27 mouse cellular contexts compared by ENCODE assay signal in the genomic region with DNA sequence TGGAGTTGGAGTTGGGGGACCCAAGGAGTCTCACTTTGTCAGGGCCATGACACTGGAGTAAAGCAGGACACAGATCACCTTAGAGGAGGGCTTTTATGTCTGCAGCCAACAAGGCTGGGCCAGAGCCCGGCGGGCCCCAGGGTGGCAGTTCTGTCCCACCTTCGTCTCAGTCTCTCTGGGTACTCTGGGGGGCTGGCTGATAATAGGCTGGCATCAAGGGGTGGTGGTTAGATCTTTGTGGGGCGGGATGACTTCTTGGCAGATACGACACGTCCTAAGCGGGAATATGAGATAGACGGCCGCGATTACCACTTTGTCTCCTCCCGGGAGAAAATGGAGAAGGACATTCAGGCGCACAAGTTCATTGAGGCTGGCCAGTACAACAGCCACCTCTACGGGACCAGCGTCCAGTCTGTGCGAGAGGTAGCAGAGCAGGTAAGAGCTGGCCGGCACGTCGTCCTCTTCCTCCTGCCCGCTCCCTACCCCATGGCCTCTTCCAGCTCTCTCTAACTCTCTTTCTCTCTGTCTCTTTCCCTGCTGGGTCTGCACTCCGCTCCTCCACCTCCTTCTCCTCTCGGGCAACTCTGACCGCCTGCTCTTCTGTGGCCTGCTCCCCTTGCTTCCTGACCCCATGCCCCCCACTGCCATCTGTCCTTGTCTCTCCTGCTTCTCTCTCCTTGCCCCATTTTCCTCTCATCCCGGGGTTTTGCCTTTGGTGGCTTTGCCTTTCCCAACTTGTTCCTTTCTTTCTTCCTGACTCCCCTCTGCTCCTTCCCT. TPM values are rescaled to one million over a fixed set of nuclear protein-coding genes. Genes with fewer than 3 reads are reported as not detected.
DNase-seq lines count a peak whose midpoint lies in the region; ATAC-seq and TF ChIP-seq lines count a peak whose summit lies in the region.
"Had no signal": no experiment of that assay in that cellular context is flagged by ENCODE, and none has a peak within 500 bp of the region (broad histone marks: within the 10 kb centered on the region; RNA-seq: fewer than 3 reads in every experiment).

No protein-coding gene starts in this region.

- H3K27me3 ChIP-seq in cerebellum, adult 2 months (ENCODE audit: control insufficient read depth, insufficient read depth, low read length) = no peaks in the 10 kb centered on the region
- no peaks in the 10 kb centered on the region for H3K27me3 ChIP-seq in midbrain, embryonic 10.5 days (ENCODE audit: low read depth, poor library complexity, severe bottlenecking)
- no peaks in the 10 kb centered on the region for H3K27me3 ChIP-seq in midbrain, embryonic 16.5 days (ENCODE audit: control insufficient read depth, insufficient read depth, low read depth, low read length)
- H3K27me3 ChIP-seq in embryonic facial prominence, embryonic 10.5 days (replicated peaks; ENCODE audit: low read depth, poor library complexity, severe bottlenecking) = no peaks in the 10 kb centered on the region
- H3K27me3 ChIP-seq: forebrain, embryonic 13.5 days had no signal

- H3K36me3 ChIP-seq in midbrain, embryonic 10.5 days = peaks cover 82% of the 10 kb centered on the region
- peaks cover 48% of the 10 kb centered on the region for H3K36me3 ChIP-seq in midbrain, embryonic 16.5 days (ENCODE audit: control insufficient read depth, insufficient read depth, low read length)
- H3K36me3 ChIP-seq in embryonic facial prominence, embryonic 10.5 days (replicated peaks) = peaks cover 82% of the 10 kb centered on the region

- no peak for TF ChIP-seq POLR2A in cerebellum, adult 2 months (IDR thresholded peaks at IDR 0.05; ENCODE audit: borderline replicate concordance, insufficient read depth, low read length)

- 0 out of 2 replicates have a peak overlapping the region, but pooled peaks have one; percentile 18 for H3K27ac ChIP-seq in cerebellum, adult 2 months (ENCODE audit: insufficient read depth, low read length)
- 0 out of 2 replicates have a peak overlapping the region, but pooled peaks have one; percentile 61 for H3K27ac ChIP-seq in midbrain, embryonic 10.5 days (replicated peaks)
- H3K27ac ChIP-seq in midbrain, embryonic 16.5 days (ENCODE audit: low read length) = no peak overlapping the region
- 0 out of 2 replicates have a peak overlapping the region, but pooled peaks have one; percentile 27 for H3K27ac ChIP-seq in embryonic facial prominence, embryonic 10.5 days (replicated peaks)
- H3K27ac ChIP-seq: forebrain, embryonic 13.5 days; hindbrain, embryonic 14.5 days had no signal

- intact Hi-C loops in heart, postnatal 10 days (cut with DNase I) = no loop called here

- H3K9ac ChIP-seq in midbrain, embryonic 16.5 days (ENCODE audit: low read depth, low read length) = no peak overlapping the region
- H3K9ac ChIP-seq: forebrain, embryonic 13.5 days; hindbrain, embryonic 14.5 days had no signal

- no peak overlapping the region for H3K4me2 ChIP-seq in midbrain, embryonic 16.5 days (ENCODE audit: low read length)
- H3K4me2 ChIP-seq: forebrain, embryonic 13.5 days; heart, embryonic 11.5 days; hindbrain, embryonic 14.5 days had no signal

- no peak for ATAC-seq in cerebellum, adult (ENCODE audit: insufficient number of reproducible peaks, low FRiP score, low TSS enrichment)
- ATAC-seq in midbrain, embryonic 16.5 days = no peak
- ATAC-seq: CD4-positive, CD25-positive, alpha-beta regulatory T cell, adult 4 months; forebrain, embryonic 13.5 days; forebrain, embryonic 16.5 days; intestine, postnatal 0 days had no signal

- TF ChIP-seq CTCF in cerebellum, adult 2 months (IDR thresholded peaks at IDR 0.05; ENCODE audit: borderline replicate concordance, insufficient read depth, low read depth, low read length) = no peak

- H3K4me3 ChIP-seq in cerebellum, adult 2 months (replicated peaks; ENCODE audit: insufficient read depth, low read depth, low read length) = no peak overlapping the region
- H3K4me3 ChIP-seq in midbrain, embryonic 10.5 days = no peak overlapping the region
- no peak overlapping the region for H3K4me3 ChIP-seq in midbrain, embryonic 16.5 days (ENCODE audit: low read depth, low read length)
- H3K4me3 ChIP-seq in embryonic facial prominence, embryonic 10.5 days = no peak overlapping the region
- H3K4me3 ChIP-seq: forebrain, embryonic 10.5 days; forebrain, embryonic 13.5 days had no signal

- H3K4me1 ChIP-seq in cerebellum, adult 2 months (ENCODE audit: control insufficient read depth, insufficient read depth, low read length) = peaks cover 21% of the 10 kb centered on the region
- H3K4me1 ChIP-seq in midbrain, embryonic 10.5 days = peaks cover 28% of the 10 kb centered on the region
- no peaks in the 10 kb centered on the region for H3K4me1 ChIP-seq in midbrain, embryonic 16.5 days (ENCODE audit: control insufficient read depth, insufficient read depth, low read length)
- H3K4me1 ChIP-seq in embryonic facial prominence, embryonic 10.5 days = peaks cover 21% of the 10 kb centered on the region

- 71% methylated on average over 23 of the region's 23 CpGs for WGBS in cerebellum, adult 2 months
- 90% methylated on average over 23 of the region's 23 CpGs for WGBS in midbrain, embryonic 10.5 days
- 88% methylated on average over 23 of the region's 23 CpGs for WGBS in midbrain, embryonic 16.5 days
- 89% methylated on average over 23 of the region's 23 CpGs for WGBS in embryonic facial prominence, embryonic 10.5 days

- DNase-seq in cerebellum, adult 2 months = peak in 1 of 2 experiments; percentile 51
- DNase-seq in heart, adult 11 months = peak; percentile 86
- no peak for DNase-seq in heart, postnatal 10 days
- DNase-seq in midbrain, embryonic 10.5 days (ENCODE audit: low spot score) = no peak
- no peak for DNase-seq in embryonic facial prominence, embryonic 10.5 days (ENCODE audit: low spot score)
- DNase-seq in right cerebral cortex, adult 18-20 months = no peak
- DNase-seq: adrenal gland, adult 2 months; adrenal gland, postnatal 14 days; embryo, embryonic 11 days; gastrocnemius, postnatal 10 days; gastrocnemius, postnatal 36 days; heart, postnatal 36 days had no signal

- H3K9me3 ChIP-seq in midbrain, embryonic 10.5 days (replicated peaks) = no peaks in the 10 kb centered on the region
- no peaks in the 10 kb centered on the region for H3K9me3 ChIP-seq in midbrain, embryonic 16.5 days (replicated peaks; ENCODE audit: control insufficient read depth, low read length, poor library complexity, severe bottlenecking)
- no peaks in the 10 kb centered on the region for H3K9me3 ChIP-seq in embryonic facial prominence, embryonic 10.5 days
- H3K9me3 ChIP-seq: forebrain, embryonic 10.5 days; forebrain, embryonic 13.5 days had no signal

RNA-seq across cellular contexts. Expression of gene Asgr1, which starts 11.4 kb away (rescaled TPM):
- polyA plus RNA-seq in cerebellum, adult 2 months (2012; rRNA removed) = 13.8 and 17.1 TPM in 2 replicates
- under 1 TPM in 1 of 2 experiments, not detected in 1; 0.22 TPM for total RNA-seq in heart, postnatal 10 days (2021)
- 0.58 and 0.73 TPM in 2 replicates for polyA plus RNA-seq in midbrain, embryonic 10.5 days (2016; fragmentation: Nextera tagmentation; extraction: Ambion mirVana)
- polyA plus RNA-seq in midbrain, embryonic 16.5 days (2015; fragmentation: Nextera tagmentation; extraction: Ambion mirVana) = 2.3 and 3.0 TPM in 2 replicates
- 0.55 and 0.70 TPM in 2 replicates for polyA plus RNA-seq in embryonic facial prominence, embryonic 10.5 days (2016; fragmentation: Nextera tagmentation; extraction: Ambion mirVana)
- total RNA-seq: gastrocnemius, adult 18-20 months; gastrocnemius, postnatal 36 days; granulocyte monocyte progenitor cell, adult 5-6 weeks; heart, adult 8-10 months; heart, postnatal 36 days; MEL had no signal
- polyA plus RNA-seq: CD4-positive, CD25-positive, alpha-beta regulatory T cell, adult 4 months; heart, embryonic 14.5 days; heart, postnatal 0 days; intestine, postnatal 0 days had no signal

RNA-seq across cellular contexts. Expression of gene Dlg4, which starts 25.8 kb away (rescaled TPM):
- 352 and 374 TPM in 2 replicates for polyA plus RNA-seq in cerebellum, adult 2 months (2012; rRNA removed)
- total RNA-seq in heart, postnatal 10 days (2021) = 10 to 100 TPM; 11.5 to 12.0 TPM
- polyA plus RNA-seq in midbrain, embryonic 10.5 days (2016; fragmentation: Nextera tagmentation; extraction: Ambion mirVana) = 16.6 and 23.8 TPM in 2 replicates
- 23.4 and 30.0 TPM in 2 replicates for polyA plus RNA-seq in midbrain, embryonic 16.5 days (2015; fragmentation: Nextera tagmentation; extraction: Ambion mirVana)
- polyA plus RNA-seq in embryonic facial prominence, embryonic 10.5 days (2016; fragmentation: Nextera tagmentation; extraction: Ambion mirVana) = 12.6 and 13.2 TPM in 2 replicates

RNA-seq across cellular contexts. Expression of gene Acadvl, which starts 27.3 kb away (rescaled TPM):
- 104 and 112 TPM in 2 replicates for polyA plus RNA-seq in cerebellum, adult 2 months (2012; rRNA removed)
- 1,000 to 10,000 TPM; 1,260 to 1,282 TPM for total RNA-seq in heart, postnatal 10 days (2021)
- polyA plus RNA-seq in midbrain, embryonic 10.5 days (2016; fragmentation: Nextera tagmentation; extraction: Ambion mirVana) = 42.2 and 48.6 TPM in 2 replicates
- polyA plus RNA-seq in midbrain, embryonic 16.5 days (2015; fragmentation: Nextera tagmentation; extraction: Ambion mirVana) = 56.3 and 61.6 TPM in 2 replicates
- 42.2 and 46.3 TPM in 2 replicates for polyA plus RNA-seq in embryonic facial prominence, embryonic 10.5 days (2016; fragmentation: Nextera tagmentation; extraction: Ambion mirVana)

RNA-seq across cellular contexts. Expression of gene Dvl2, which starts 42.1 kb away (rescaled TPM):
- 27.2 and 28.9 TPM in 2 replicates for polyA plus RNA-seq in cerebellum, adult 2 months (2012; rRNA removed)
- 10 to 100 TPM in 1 of 2 experiments, 1 to 10 TPM in 1; 8.6 to 11.8 TPM for total RNA-seq in heart, postnatal 10 days (2021)
- polyA plus RNA-seq in midbrain, embryonic 10.5 days (2016; fragmentation: Nextera tagmentation; extraction: Ambion mirVana) = 52.1 and 54.1 TPM in 2 replicates
- 21.9 and 26.1 TPM in 2 replicates for polyA plus RNA-seq in midbrain, embryonic 16.5 days (2015; fragmentation: Nextera tagmentation; extraction: Ambion mirVana)
- 59.0 and 59.8 TPM in 2 replicates for polyA plus RNA-seq in embryonic facial prominence, embryonic 10.5 days (2016; fragmentation: Nextera tagmentation; extraction: Ambion mirVana)

RNA-seq across cellular contexts. Expression of gene Phf23, which starts 46.9 kb away (rescaled TPM):
- polyA plus RNA-seq in cerebellum, adult 2 months (2012; rRNA removed) = 41.8 and 44.4 TPM in 2 replicates
- 10 to 100 TPM; 23.1 to 27.7 TPM for total RNA-seq in heart, postnatal 10 days (2021)
- polyA plus RNA-seq in midbrain, embryonic 10.5 days (2016; fragmentation: Nextera tagmentation; extraction: Ambion mirVana) = 95.1 and 96.3 TPM in 2 replicates
- 51.2 and 58.6 TPM in 2 replicates for polyA plus RNA-seq in midbrain, embryonic 16.5 days (2015; fragmentation: Nextera tagmentation; extraction: Ambion mirVana)
- polyA plus RNA-seq in embryonic facial prominence, embryonic 10.5 days (2016; fragmentation: Nextera tagmentation; extraction: Ambion mirVana) = 96.5 and 98.3 TPM in 2 replicates

Comparison
In these comparisons a context has a peak if more than half of its experiments do, and no peak if none do; other contexts are left out.
1. RNA of gene Dlg4, which starts 25.8 kb away (polyA plus RNA-seq): 352 to 374 TPM in cerebellum, adult 2 months; 23.4 to 30.0 TPM in midbrain, embryonic 16.5 days, 16.6 to 23.8 TPM in midbrain, embryonic 10.5 days and 12.6 to 13.2 TPM in embryonic facial prominence, embryonic 10.5 days; every median in the first group is over 10 times any median in the second.